Mouse (Mus musculus): Measurements from ENCODE around the gene Scfd2. TPM values are rescaled to one million over a fixed set of nuclear protein-coding genes. Genes with fewer than 3 reads are reported as not detected.
A peak's percentile ranks its signal among the peaks of the same experiment; 100 is the strongest.

The Scfd2 gene
- total RNA-seq, 4 experiments from 2014 or later: 21.6 to 32.9 (median 26.8) TPM

DNA sequence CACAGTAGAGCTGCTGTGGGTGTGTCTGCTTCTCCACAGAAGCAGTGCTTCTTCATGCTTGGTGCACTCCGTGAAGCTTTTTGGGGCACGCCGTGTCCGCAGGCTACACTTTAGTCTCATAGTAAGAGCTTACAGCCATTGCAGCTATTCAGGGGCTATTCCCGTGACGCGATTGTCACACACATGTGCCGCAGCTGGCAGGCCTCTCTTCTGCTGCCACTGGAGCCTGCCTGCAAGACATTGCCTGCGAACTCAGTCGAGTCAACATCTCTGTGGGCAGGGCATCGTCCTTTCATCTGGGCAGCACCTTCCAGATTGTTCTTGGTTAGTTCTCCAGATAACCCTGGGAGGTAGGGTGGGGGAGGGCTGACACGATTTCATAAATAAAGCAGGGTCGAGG lies 331.8 kb downstream of the Scfd2 start:
- no peak for DNase-seq

- DNase-seq: no peak
Observed at GRCm38 (mm10) chr5:74198446-74198845, 333.1 kb downstream of the Scfd2 start.

DNA sequence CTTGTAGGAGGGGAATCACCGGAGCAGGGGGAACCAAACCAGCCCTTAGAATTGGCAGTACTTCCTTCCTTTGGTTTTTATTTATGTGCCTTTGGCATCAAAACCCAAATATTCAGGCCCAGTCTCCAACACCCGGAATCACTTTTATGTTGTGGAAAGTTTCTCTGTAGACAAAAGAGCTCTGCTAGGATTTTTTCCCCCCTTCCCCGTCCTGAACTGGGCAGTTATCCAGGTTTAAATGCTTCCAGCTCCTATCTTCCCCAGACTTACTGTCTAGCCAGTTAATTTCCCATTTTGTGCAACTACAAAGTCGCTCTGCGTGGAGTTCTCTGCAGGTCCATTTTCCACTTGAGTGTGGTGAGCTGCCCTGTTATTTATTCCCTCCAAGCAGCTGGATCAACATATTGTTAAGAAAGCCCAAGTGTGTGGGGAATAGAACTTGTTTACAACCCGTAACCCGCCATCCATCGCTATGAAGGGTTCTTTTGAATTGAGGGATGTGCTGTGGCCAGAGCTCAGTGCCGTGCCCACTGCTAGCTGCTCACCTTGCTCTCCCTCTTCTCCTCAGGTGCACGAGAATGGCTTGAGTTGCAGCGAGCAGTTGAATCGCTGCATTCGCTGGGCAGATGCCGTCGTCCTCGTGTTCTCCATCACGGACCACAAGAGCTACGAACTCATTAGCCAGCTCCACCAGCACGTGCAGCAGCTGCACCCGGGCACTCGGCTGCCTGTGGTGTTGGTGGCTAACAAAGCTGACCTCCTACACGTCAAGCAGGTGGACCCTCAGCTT lies 333.8 kb downstream of the Scfd2 start:
- no peak for DNase-seq

DNA sequence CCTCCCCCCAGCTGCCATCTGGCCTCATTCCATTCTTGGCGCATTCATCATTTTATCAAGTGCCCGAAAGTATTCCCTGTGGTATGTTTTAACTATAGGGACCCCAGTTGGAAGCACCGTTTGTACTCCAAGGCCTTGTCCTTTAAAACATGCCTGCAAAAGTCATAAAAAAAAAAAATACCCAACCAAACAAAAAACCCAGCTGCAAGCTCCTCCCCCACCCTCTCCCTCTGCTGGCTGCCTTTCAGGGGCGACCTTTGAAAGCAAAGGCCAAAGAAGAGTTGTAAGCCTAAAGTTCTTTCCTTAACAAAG lies 335.3 kb downstream of the Scfd2 start:
- no peak for DNase-seq

GRCm38 (mm10) chr5:74195614-74196306 lies 335.8 kb downstream of the Scfd2 start:
- no peak for DNase-seq

DNA sequence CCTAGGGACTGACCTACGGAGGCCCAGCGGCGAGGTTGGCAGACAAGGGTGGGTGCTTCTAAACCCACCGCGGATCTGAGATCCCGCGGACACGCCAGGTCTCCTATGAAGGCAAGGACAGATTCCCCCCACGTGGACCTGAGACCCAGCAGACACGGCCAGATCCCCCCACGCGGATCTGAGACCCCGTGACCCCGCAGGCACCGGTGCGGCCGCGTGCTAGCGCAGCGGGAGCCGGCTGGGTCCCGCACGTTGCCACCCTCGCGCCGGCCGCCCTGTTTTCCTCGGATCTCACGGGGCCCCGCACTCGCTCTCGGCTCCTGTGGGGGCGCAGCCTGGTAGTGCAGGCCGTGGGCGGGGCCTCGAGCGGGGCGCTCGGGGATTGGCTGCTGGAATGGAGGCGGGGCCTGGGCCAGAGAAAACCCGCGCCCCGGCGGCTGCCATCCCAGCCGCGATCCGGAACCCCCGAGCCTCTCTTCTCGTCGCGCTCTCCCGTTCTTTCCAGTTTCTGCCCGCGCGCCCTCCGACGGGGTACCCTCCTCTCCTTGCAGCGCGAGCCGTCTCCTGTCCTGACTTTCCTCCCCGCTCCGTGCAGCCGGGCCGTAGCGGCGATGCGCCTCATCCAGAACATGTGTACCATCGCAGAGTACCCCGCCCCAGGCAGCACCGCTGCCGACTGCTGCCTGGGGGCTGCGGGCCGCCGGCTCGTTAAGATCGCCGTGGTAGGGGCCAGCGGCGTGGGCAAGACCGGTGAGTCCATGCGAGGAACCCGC lies 336.5 kb downstream of the Scfd2 start, which contains the start of gene Rasl11b:
TSS of gene Rasl11b (plus strand) at position 446 of the 773 bp plus-strand sequence.
- peak; percentile 89 for DNase-seq

DNA sequence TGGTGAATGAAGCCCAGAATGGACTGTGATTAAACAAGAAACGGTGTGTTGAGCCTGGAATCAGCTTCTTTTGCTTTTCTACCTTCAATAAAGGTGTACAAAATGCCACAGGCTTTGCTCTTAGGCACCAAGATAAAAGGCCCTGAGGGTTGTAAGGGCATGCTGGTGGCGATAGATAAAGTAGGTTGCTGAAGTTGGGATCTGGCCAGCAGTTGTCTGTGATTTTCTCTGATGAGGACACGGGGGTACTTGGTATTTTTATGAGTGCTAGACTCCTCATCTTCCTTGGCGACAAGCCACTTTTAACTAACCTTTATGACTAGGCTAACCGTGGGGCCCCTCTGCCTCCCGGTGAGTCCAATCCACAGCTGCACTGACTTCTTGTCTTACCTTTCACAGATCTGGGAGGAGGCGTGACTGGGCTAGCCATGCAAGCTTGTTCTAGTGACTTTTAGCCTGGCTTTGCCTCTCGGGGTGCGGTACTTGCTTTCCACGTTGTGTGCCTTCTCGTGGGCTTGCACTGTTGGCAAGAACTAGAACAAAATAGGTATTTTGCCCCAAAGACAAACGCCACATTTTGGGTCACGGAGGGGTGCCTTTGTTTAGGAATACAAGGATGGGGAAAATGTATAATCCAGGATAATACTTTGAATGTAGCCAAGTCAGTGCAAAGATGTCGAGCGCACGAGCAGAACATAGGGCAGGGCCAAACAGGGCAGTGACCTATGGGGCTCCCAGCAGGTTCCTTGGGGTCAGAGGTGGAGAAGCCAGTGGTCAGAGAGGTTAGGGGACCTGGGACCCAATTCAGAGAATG lies 337.3 kb downstream of the Scfd2 start:
- DNase-seq: no peak

DNA sequence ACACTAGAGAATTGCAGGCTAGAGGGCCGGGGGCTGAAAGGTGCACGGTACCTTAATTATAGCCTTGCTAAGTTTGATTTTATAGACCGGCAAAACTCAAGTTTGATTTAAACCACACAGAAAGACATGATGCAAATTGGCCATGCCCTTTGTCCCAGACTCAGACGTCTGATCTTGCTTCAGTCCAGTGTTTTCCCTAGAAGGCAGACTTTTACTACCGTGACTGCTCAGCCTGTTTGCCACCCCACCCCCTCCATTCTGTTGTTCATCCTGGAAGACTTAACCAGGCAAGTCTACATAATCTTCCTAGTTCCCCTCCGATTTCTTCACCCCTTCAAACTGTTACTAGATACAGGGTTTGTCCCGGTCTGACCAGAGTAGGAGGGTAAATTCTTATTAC lies 337.9 kb downstream of the Scfd2 start:
- no peak for DNase-seq

- DNase-seq: no peak
Observed at GRCm38 (mm10) chr5:74193008-74193407, 338.6 kb downstream of the Scfd2 start.

DNA sequence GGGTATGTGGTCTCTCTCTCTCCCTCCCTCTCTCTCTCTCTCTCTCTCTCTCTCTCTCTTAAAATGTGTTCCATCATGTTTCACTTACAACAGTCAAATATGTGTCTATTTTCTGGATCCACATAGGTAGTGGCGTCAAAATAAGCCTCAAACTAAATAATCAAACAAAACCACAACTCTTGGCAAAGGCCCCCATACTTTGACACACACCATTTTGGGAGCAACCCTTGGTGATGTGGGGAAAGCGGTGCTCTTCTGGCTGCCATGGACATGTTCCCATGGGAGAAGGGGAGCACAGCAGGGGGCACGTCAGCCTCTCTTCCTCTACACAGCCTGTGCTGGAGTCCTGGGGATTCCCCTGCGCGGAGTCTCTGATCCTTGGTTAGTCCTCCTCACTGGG lies 340.6 kb downstream of the Scfd2 start:
- DNase-seq: no peak

- DNase-seq: no peak
Observed at GRCm38 (mm10) chr5:74190161-74190491, 341.4 kb downstream of the Scfd2 start.

- no peak for DNase-seq
Observed at GRCm38 (mm10) chr5:74189484-74190160, 341.9 kb downstream of the Scfd2 start.

DNA sequence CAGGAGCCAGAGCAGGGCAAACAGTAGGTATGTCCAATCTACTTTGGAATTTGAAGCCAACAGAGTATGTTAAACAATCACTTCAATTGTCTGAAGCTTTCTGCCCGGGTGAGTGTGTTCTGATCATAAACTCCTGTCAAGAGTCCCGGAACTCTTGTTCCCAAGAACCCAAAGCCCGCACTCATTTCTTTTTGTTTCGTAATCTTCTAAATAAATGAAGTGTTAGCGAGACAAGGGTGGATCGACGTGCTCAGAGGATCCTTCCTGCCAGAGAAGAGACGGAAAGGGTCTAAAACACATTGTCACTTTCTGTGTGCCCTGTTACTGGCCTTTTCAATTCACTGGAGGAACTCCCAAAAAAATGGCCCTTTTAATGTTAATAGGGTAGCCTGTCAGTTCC lies 342.7 kb downstream of the Scfd2 start:
- no peak for DNase-seq

DNA sequence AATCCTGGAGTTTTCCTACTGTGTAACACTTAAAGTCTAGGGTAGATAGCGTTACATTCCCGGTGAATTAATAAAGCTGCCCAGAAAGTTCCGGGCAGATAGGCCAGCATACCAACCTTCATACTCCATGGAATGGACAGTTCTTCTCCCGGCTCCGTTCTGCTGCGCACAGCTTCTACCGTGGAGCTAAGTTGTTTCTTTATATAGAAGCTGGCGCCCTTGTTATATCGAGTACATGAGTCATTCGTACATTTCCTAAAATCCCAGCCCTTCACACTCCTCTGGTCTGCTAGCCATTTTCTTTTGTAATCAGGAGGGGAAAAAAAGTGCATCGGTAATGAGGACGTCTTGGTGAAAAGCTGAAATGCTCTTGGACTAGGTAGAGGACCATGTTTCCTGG lies 343.5 kb downstream of the Scfd2 start:
- DNase-seq: no peak

- DNase-seq: no peak
Observed at GRCm38 (mm10) chr5:74184607-74185006, 347.0 kb downstream of the Scfd2 start.

GRCm38 (mm10) chr5:74183118-74183517 lies 348.4 kb downstream of the Scfd2 start:
- DNase-seq: no peak

DNA sequence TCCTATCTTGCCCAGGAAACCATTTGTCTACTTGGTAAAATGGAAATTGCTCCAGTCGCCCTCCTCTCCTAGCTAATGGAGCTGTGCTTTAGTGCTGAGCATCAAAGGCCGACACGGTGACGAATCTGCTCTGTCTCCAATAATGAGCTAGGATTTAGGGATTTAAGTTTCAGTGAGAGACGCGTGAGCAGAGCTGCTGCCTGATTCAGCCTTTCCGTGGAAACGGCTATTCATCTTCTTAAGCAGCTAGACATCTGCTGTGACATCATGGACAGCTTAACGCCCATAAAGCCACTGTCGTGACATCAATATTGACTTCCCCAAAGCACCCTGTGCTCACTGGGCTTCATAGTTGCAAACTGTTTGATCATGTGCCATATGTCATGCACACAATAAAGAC lies 351.3 kb downstream of the Scfd2 start:
- DNase-seq: no peak

GRCm38 (mm10) chr5:74175526-74176270 lies 355.9 kb downstream of the Scfd2 start:
- DNase-seq: no peak

DNA sequence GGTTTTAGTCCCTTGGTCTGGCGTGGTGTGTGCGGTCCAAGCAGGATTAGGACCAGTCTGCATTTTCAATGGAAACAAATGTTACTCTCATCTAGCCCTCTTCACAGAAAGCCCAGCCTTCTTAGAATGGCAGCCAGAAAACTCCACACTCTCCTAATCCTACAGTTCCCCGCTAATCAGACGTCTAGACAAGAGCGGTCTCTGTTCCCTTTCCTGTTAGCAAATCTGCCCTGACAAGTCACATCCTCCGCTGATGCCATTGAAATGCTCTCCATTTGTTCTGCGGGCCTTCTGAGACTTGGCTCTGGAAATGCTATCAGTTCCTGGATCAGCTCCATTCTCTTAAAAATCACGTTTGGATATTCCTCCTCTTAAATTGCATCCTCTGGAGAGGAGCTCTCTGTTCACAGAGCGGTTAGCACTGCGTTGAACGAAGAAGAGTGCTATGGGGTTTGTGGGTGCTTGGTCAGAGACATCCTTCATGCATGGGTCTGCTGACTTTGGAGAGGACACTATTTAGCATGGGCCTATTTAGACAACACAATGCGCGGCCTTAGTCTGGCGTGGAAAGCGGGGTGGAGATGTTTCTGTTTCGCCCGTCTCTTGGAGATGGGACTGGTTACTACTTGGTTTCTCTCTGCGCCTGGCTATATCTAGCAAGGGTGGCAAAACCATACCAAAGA lies 358.3 kb downstream of the Scfd2 start:
- no peak for DNase-seq

DNA sequence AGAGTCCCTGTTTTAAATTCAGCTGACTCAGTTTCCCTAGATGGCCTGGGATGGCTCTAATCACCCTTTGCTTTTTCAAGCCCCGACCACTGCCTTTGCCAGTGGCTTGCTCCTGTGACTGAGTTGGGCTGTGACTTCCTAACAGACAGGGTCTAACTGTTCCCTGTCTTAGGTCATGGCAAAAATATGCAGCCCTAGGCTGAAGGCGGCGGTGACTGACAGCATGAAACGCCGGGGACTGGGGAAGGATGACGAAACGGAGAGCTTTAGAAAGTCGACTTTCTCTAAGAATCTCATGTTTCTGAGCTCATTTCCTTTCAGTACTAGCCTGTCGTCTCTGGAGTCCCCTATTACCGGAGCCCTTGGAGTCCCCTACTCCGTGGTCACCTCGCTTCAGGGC lies 359.4 kb downstream of the Scfd2 start:
- no peak for DNase-seq

GRCm38 (mm10) chr5:74171768-74172167 lies 359.8 kb downstream of the Scfd2 start:
- no peak for DNase-seq
